Mouse (Mus musculus) small intestine, adult 2 months (tissue): ENCODE data around the gene Ephb3. TPM values are rescaled to one million over a fixed set of nuclear protein-coding genes. Genes with fewer than 3 reads are reported as not detected.

Experiments
- H3K27ac ChIP-seq: fragments of 200-500 bp; 2 replicates; pipeline ENCODE4 v1.5.1; 2012; ENCODE audit warnings: low read depth, low read length, control low read depth, inconsistent platforms; ENCODE audit not compliant: insufficient read depth
- H3K27me3 ChIP-seq: fragments of 200-500 bp; 2 replicates; pipeline ENCODE4 v1.6.1; 2012; ENCODE audit warnings: mild to moderate bottlenecking, moderate library complexity, low read length, inconsistent platforms; ENCODE audit not compliant: control insufficient read depth, insufficient read depth
- H3K36me3 ChIP-seq: fragments of 200-500 bp; 2 replicates; pipeline ENCODE4 v1.6.1; 2012; ENCODE audit warnings: mild to moderate bottlenecking, low read length, control low read depth, inconsistent platforms; ENCODE audit not compliant: control insufficient read depth, insufficient read depth
- H3K4me1 ChIP-seq: fragments of 200-500 bp; 2 replicates; pipeline ENCODE4 v1.6.1; 2012; ENCODE audit warnings: low read length, inconsistent platforms, mixed read lengths; ENCODE audit not compliant: control insufficient read depth, insufficient read depth, insufficient read length
- H3K4me3 ChIP-seq: fragments of 200-500 bp; 2 replicates; pipeline ENCODE4 v1.5.1; 2012; ENCODE audit warnings: low read depth, mild to moderate bottlenecking, control low read depth, inconsistent platforms, low read length, moderate library complexity
- CTCF ChIP-seq: fragments of 200-500 bp; IDR thresholded peaks from 2 replicates; pipeline ENCODE4 v1.5.1; 2012; ENCODE audit warnings: low read depth, mild to moderate bottlenecking, control low read depth, inconsistent platforms, low read length, moderate library complexity, mixed read lengths; ENCODE audit not compliant: insufficient replicate concordance, insufficient read length; ENCODE audit errors: extremely low read depth
- POLR2A ChIP-seq: fragments of 200-500 bp; IDR thresholded peaks from 2 replicates; pipeline ENCODE4 v1.6.1; 2012; ENCODE audit warnings: low read depth, mild to moderate bottlenecking, control low read depth, inconsistent platforms, low read length, moderate library complexity
- WGBS: fragments of 180-500 bp; shearing (Covaris S2); methylation state at CpG from one replicate; pipeline ENCODE4 v1.1.7; 2018; 5-methylcytosine and 5-hydroxymethylcytosine counted together
- polyA plus RNA-seq: library from polyadenylated mRNA; depleted of rRNA; stranded (reverse); fragments of >200 nt; gene quantifications from 2 replicates; pipeline ENCODE4 v1.2.3, GENCODE M21; 2012

Ephb3 gene
- polyA plus RNA-seq, 1 experiment: 11.3 TPM

DNA sequence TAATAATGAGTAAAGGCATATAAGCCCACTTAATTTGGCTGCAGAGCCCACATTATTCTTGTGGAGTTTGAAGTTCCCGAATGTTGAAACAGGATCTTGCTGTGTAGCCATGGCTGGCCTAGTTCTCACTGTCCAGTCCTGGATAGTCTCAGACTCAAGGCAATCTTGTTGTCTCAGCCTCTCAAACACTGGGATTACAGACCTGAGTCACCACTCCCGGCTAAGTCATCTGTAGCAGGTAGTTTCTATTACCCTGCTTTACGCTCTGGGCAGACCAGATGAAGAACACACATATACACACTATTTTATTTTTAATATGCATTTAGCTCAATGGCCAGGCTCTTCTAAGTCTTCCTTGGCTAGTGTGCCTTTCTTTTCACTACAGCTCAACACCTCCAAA, 8.0 kb upstream of the Ephb3 start:
- Histone ChIP-seq H3K4me1 (peaks cover 4% of the 10 kb centered on the region; the same call in 1 of the 2 replicates), H3K4me3 (no peak overlapping the region), H3K27me3 (no peaks in the 10 kb centered on the region), H3K27ac (no peak overlapping the region), H3K36me3 (no peaks in the 10 kb centered on the region)
- TF ChIP-seq CTCF (no peak), POLR2A (no peak)
- WGBS: 84% methylated on average over 3 of the region's 3 CpGs

DNA sequence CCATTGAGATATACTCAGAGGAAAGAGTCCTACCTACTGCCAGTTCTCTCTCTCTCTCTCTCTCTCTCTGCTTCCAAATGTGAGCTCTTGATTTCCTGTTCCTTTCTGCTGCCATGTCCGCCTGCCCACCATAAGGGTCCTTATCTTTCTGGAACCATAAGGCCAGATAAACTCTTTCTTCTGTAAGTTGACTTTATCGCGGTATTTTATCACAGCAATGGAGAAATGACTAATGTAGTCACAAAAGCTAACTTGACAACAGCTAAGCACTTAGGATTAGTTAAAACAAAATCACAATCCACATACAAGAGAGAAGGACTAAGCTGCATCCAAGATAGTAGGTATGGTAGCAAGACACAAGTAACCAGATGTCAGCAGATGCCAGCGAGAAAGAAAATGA, 7.0 kb upstream of the Ephb3 start:
- Histone ChIP-seq H3K27me3 (no peaks in the 10 kb centered on the region), H3K36me3 (no peaks in the 10 kb centered on the region), H3K4me3 (no peak overlapping the region), H3K4me1 (peaks cover 4% of the 10 kb centered on the region; the same call in 1 of the 2 replicates), H3K27ac (no peak overlapping the region)
- 65% methylated on average over 4 of the region's 4 CpGs for WGBS
- no peak for TF ChIP-seq POLR2A

DNA sequence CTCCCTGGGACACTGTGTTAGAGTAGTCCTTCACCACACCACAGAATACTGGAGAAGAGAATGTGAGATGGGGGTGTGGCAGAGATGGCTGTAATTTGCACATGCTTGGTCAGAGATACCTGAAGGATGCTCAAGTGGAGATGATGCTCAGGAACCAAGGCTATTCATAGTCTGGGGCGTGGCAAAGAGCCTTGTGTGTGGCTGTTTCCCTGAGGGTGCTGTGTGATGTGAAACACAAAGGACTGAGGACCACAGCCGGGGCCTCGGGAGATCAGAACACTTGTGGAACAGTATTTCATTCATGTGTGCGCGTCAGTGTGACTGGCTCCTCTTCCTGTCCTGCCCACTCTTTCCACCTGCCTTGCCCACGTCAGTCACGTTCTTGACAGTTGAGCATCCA, 6.5 kb upstream of the Ephb3 start:
- Histone ChIP-seq H3K27me3 (no peaks in the 10 kb centered on the region), H3K4me1 (peaks cover 4% of the 10 kb centered on the region; the same call in 1 of the 2 replicates), H3K4me3 (no peak overlapping the region), H3K27ac (no peak overlapping the region), H3K36me3 (no peaks in the 10 kb centered on the region)
- TF ChIP-seq POLR2A (no peak), CTCF (no peak)
- 89% methylated on average over 7 of the region's 7 CpGs for WGBS

DNA sequence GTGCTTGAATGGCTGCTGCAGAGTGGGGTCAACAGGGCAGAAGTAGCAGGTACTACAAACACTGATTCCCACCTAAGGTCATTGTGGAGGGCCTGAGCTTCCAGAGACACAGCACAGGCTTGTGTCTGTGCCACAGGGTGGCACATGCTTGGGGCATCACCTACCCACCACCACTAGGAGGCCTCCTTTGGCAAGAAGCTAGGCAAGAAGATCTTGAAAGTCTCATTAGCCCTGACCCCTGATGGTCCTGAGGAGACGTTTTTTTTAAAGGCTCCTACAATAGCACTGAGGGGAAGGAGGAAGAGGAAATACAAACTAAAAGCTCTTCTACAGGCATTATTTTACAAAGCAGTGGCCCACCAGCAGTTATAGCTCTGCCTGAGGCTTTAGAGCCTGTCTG, 6.0 kb upstream of the Ephb3 start:
- TF ChIP-seq POLR2A: no peak
- TF ChIP-seq CTCF: peak; percentile 39; the same call in 1 of the 2 replicates
- WGBS: 4% methylated on average over 1 of the region's 1 CpGs
- Histone ChIP-seq H3K27ac (no peak overlapping the region), H3K4me1 (peaks cover 4% of the 10 kb centered on the region; the same call in 1 of the 2 replicates), H3K4me3 (no peak overlapping the region), H3K27me3 (no peaks in the 10 kb centered on the region), H3K36me3 (no peaks in the 10 kb centered on the region)

DNA sequence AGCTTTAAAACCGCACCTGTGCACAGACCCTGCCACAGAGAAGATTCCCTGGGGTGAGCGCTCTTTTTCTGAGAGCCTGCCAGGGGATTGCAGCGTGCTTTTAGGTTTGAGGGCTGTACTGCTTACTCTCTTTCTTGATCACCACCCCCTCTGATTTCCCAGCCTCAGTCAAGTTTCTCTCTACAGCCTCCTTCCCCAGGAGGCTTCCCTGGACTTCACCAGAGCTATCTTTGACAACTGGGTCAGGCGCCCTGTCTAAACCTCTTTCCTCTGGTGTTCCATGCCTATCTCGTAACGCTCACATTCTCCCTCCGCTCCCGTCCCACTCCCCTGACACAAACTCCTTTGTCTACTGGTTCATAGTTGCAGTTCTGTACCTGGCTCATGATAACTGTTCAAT, 5.1 kb upstream of the Ephb3 start:
- Histone ChIP-seq H3K36me3 (no peaks in the 10 kb centered on the region), H3K27ac (no peak overlapping the region), H3K4me1 (peaks cover 4% of the 10 kb centered on the region; the same call in 1 of the 2 replicates), H3K4me3 (no peak overlapping the region), H3K27me3 (no peaks in the 10 kb centered on the region)
- TF ChIP-seq CTCF (no peak), POLR2A (no peak)
- 88% methylated on average over 8 of the region's 8 CpGs for WGBS

DNA sequence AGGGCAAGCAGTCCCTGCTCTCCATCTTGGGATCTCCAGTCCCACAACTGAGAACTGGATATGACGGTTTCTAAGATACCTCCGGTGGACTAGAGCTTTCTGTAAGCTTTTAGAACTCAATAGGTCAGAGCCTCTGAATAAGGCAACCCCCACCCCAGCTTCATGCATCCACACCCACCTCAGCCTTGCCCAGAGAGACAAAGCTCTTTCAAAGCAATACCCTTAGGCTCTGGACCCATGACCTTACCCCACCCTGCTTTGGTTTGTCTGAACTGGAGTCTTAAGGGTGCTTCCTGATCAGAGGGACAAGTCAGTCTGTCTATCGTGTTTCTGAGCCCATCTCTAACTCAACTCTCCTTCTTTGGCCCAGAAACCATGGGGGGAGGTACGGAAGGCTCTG, 1.8 kb upstream of the Ephb3 start:
- peak overlapping the region; percentile 42 for H3K27ac ChIP-seq
- H3K4me3 ChIP-seq: no peak overlapping the region
- H3K27me3 ChIP-seq: no peaks in the 10 kb centered on the region
- H3K36me3 ChIP-seq: no peaks in the 10 kb centered on the region
- TF ChIP-seq POLR2A: no peak
- no peak for TF ChIP-seq CTCF
- H3K4me1 ChIP-seq: peaks cover 4% of the 10 kb centered on the region; the same call in 1 of the 2 replicates
- 31% methylated on average over 4 of the region's 4 CpGs for WGBS

DNA sequence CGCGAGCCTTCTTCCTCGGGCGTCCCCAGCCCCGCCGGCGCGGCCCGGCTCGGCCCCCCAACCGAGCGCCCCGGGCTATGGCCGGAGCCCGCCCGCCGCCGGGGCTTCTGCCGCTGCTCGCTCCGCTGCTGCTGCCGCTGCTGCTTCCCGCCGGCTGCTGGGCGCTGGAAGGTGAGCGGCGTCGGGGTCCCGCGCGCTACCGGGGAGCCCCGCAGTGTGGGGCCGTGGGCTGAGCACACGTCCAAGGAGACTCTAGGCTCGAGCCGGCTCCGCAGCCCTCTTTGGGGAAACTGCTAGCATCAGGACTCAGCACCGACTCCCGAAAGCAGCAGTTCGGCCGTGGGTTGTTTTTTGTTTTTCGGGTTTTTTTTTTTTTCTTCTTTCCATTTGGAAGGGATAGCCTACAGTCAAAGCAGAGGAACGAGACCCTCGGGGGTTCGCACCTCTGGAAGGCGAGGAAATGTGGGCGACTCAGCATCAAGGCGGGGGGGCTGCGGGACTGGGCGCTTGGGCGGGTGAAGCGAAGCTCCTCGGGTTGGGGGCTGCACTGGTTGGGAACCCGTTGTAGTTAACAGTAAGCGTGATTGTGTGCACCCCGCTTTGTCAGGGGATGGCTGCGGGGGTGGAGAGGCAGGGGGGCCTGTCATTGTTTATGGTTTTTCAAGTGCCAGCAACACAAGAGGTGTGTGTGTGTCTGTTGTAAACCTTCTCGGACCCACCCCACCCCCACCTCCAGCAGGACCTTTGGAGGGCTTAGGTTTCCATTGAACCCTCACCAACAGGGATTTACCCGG, 735 bp downstream of the Ephb3 start:
- peak overlapping the region; percentile 1; the same call in 1 of the 2 replicates for H3K27ac ChIP-seq
- peak overlapping the region; percentile 63 for H3K4me3 ChIP-seq
- 2% methylated on average over 60 of the region's 60 CpGs for WGBS
- H3K36me3 ChIP-seq: no peaks in the 10 kb centered on the region
- H3K4me1 ChIP-seq: peaks cover 13% of the 10 kb centered on the region
- no peaks in the 10 kb centered on the region for H3K27me3 ChIP-seq
- TF ChIP-seq POLR2A: no peak
- no peak for TF ChIP-seq CTCF
